Mouse (Mus musculus) liver, embryonic 14.5 days (tissue): ENCODE results near the gene Asf1b. TPM values are rescaled to one million over a fixed set of nuclear protein-coding genes. Genes with fewer than 3 reads are reported as not detected.

ENCODE experiments used
- ATAC-seq: fragments of 200-750 bp; cut with Nextera tagmentation; 2 replicates; pipeline ENCODE4 v1.8.0; 2017; ENCODE audit warnings: moderate number of reproducible peaks, mild to moderate bottlenecking, moderate library complexity; ENCODE audit not compliant: insufficient read depth
- DNase-seq, 3 experiments: peaks; one replicate each; pipeline ENCODE4 v3.0.0-alpha.2; 2012 to 2013; ENCODE audit warnings: low read depth in 3 of 3, low spot score in 3 of 3
- H3K27ac ChIP-seq: fragments of 300-500 bp; sonication (generic); 2 replicates; pipeline ENCODE4 v1.5.1; 2014; ENCODE audit warnings: moderate library complexity, mild to moderate bottlenecking, control low read depth, inconsistent platforms
- H3K27me3 ChIP-seq: fragments of 300-500 bp; sonication (generic); 2 replicates; pipeline ENCODE4 v1.6.1; 2014; ENCODE audit warnings: mild to moderate bottlenecking, low read length, moderate library complexity; ENCODE audit not compliant: control insufficient read depth, insufficient read depth
- H3K36me3 ChIP-seq: fragments of 300-500 bp; sonication (generic); replicated peaks from 2 replicates; pipeline ENCODE4 v1.6.1; 2014; ENCODE audit warnings: low read depth; ENCODE audit not compliant: control insufficient read depth, insufficient read depth
- H3K4me1 ChIP-seq, 2 experiments: fragments of 200-500 bp in 1 of 2; fragments of 300-500 bp in 1 of 2; sonication (generic) in 1 of 2; replicated peaks; 2 replicates each; pipeline ENCODE4 v1.6.1; 2012 to 2014; ENCODE audit warnings: antibody characterized with exemption in 1 of 2, inconsistent platforms in 1 of 2, low read length in 1 of 2; ENCODE audit not compliant: control insufficient read depth in 2 of 2, insufficient read depth in 2 of 2
- H3K4me2 ChIP-seq: fragments of 300-500 bp; sonication (generic); 2 replicates; pipeline ENCODE4 v1.6.1; 2014; ENCODE audit warnings: low read depth, mild to moderate bottlenecking, control low read depth, moderate library complexity
- H3K4me3 ChIP-seq, 2 experiments: fragments of 200-500 bp in 1 of 2; fragments of 300-500 bp in 1 of 2; sonication (generic) in 1 of 2; 2 replicates each; pipeline ENCODE4 v1.5.1; 2012 to 2014; ENCODE audit warnings: low read depth in 2 of 2, low read length in 2 of 2, mild to moderate bottlenecking in 2 of 2, control low read depth in 1 of 2, inconsistent platforms in 1 of 2, moderate library complexity in 1 of 2; ENCODE audit not compliant: insufficient read depth in 1 of 2
- H3K9ac ChIP-seq: fragments of 300-500 bp; sonication (generic); replicated peaks from 2 replicates; pipeline ENCODE4 v1.6.1; 2014; ENCODE audit warnings: mild to moderate bottlenecking, control low read depth, moderate library complexity
- H3K9me3 ChIP-seq: fragments of 300-500 bp; sonication (generic); 2 replicates; pipeline ENCODE4 v1.6.1; 2016; ENCODE audit warnings: low read length, mixed read lengths; ENCODE audit not compliant: control insufficient read depth
- CTCF ChIP-seq: IDR thresholded peaks from 2 replicates; pipeline ENCODE4 v1.5.1; 2016; ENCODE audit warnings: antibody characterized with exemption, low read depth, control low read depth
- EP300 ChIP-seq: IDR thresholded peaks from 2 replicates; pipeline ENCODE4 v1.6.1; 2016; ENCODE audit warnings: antibody characterized with exemption, low read depth
- WGBS: fragments of 180-500 bp; shearing (Covaris S2); extraction: QIAGEN DNeasy Blood & Tissue Kit; methylation state at CpG from one replicate; pipeline ENCODE4 v1.1.7; 2014; ENCODE audit not compliant: insufficient replicate concordance; 5-methylcytosine and 5-hydroxymethylcytosine counted together
- polyA plus RNA-seq, 2 experiments: library from polyadenylated mRNA; depleted of rRNA in 1 of 2; stranded (reverse) in 1 of 2; unstranded in 1 of 2; fragments of >200 nt; fragmentation: Nextera tagmentation in 1 of 2; extraction: Ambion mirVana in 1 of 2; gene quantifications; 2 replicates each; pipeline versions ENCODE4 v1.2.1 to v1.2.3; 2012 to 2014

Gene Asf1b
- polyA plus RNA-seq, 2 experiments: 98.5 to 130 TPM

- 70% methylated on average over 8 of the region's 8 CpGs for WGBS
- TF ChIP-seq CTCF (no peak), EP300 (no peak)
Observed at GRCm38 (mm10) chr8:83922727-83923126, 32.6 kb upstream of the Asf1b start.

GRCm38 (mm10) chr8:83924585-83924984 lies 30.7 kb upstream of the Asf1b start:
- TF ChIP-seq EP300 (no peak), CTCF (no peak)
- H3K9me3 ChIP-seq: no peaks in the 10 kb centered on the region
- ATAC-seq: no peak
- H3K36me3 ChIP-seq: no peaks in the 10 kb centered on the region
- H3K4me2 ChIP-seq: no peak overlapping the region
- no peak for DNase-seq
- peaks cover 0 to 1% of the 10 kb centered on the region in 2 experiments; a peak in 1 of 4 replicates for H3K4me1 ChIP-seq
- no peak overlapping the region for H3K27ac ChIP-seq
- no peak overlapping the region for H3K9ac ChIP-seq
- WGBS: 78% methylated on average over 5 of the region's 5 CpGs
- H3K4me3 ChIP-seq: no peak overlapping the region
- H3K27me3 ChIP-seq: no peaks in the 10 kb centered on the region

More at GRCm38 (mm10) chr8:83922727-83923126, 32.6 kb upstream of the Asf1b start:
- Histone ChIP-seq H3K27ac (no peak overlapping the region), H3K4me2 (no peak overlapping the region), H3K9ac (no peak overlapping the region), H3K27me3 (no peaks in the 10 kb centered on the region), H3K9me3 (no peaks in the 10 kb centered on the region), H3K36me3 (no peaks in the 10 kb centered on the region), H3K4me1 (peaks cover 0 to 13% of the 10 kb centered on the region in 2 experiments; a peak in 3 of 4 replicates), H3K4me3 (no peak overlapping the region)
- ATAC-seq (no peak), DNase-seq (no peak)

GRCm38 (mm10) chr8:83926266-83926665 lies 29.0 kb upstream of the Asf1b start:
- H3K4me3 ChIP-seq: no peak overlapping the region
- H3K36me3 ChIP-seq: no peaks in the 10 kb centered on the region
- no peak for TF ChIP-seq EP300
- TF ChIP-seq CTCF: no peak
- WGBS: 57% methylated on average over 7 of the region's 7 CpGs
- DNase-seq (no peak), ATAC-seq (no peak)
- H3K27ac ChIP-seq: no peak overlapping the region
- H3K4me2 ChIP-seq: no peak overlapping the region
- no peaks in the 10 kb centered on the region for H3K9me3 ChIP-seq
- no peaks in the 10 kb centered on the region for H3K27me3 ChIP-seq
- H3K9ac ChIP-seq: no peak overlapping the region
- no peaks in the 10 kb centered on the region for H3K4me1 ChIP-seq

- ATAC-seq (no peak), DNase-seq (no peak)
- no peaks in the 10 kb centered on the region for H3K9me3 ChIP-seq
- TF ChIP-seq CTCF (no peak), EP300 (no peak)
- no peak overlapping the region for H3K4me2 ChIP-seq
- H3K9ac ChIP-seq: no peak overlapping the region
- H3K27me3 ChIP-seq: no peaks in the 10 kb centered on the region
- H3K4me3 ChIP-seq: no peak overlapping the region
- WGBS: 69% methylated on average over 5 of the region's 5 CpGs
- H3K4me1 ChIP-seq: no peaks in the 10 kb centered on the region
- H3K27ac ChIP-seq: no peak overlapping the region
- no peaks in the 10 kb centered on the region for H3K36me3 ChIP-seq
Observed at GRCm38 (mm10) chr8:83934222-83934621, 21.1 kb upstream of the Asf1b start.

GRCm38 (mm10) chr8:83934994-83935393 lies 20.3 kb upstream of the Asf1b start:
- Histone ChIP-seq H3K4me1 (no peaks in the 10 kb centered on the region), H3K9ac (no peak overlapping the region), H3K36me3 (no peaks in the 10 kb centered on the region), H3K4me2 (no peak overlapping the region), H3K9me3 (no peaks in the 10 kb centered on the region), H3K27ac (no peak overlapping the region), H3K27me3 (no peaks in the 10 kb centered on the region), H3K4me3 (no peak overlapping the region)
- no peak for ATAC-seq
- TF ChIP-seq EP300 (no peak), CTCF (no peak)
- DNase-seq: no peak
- WGBS: 56% methylated on average over 2 of the region's 2 CpGs
